Mouse (Mus musculus) forebrain, embryonic 14.5 days (tissue): ENCODE data around the gene Gm10406. TPM values are rescaled to one million over a fixed set of nuclear protein-coding genes. Genes with fewer than 3 reads are reported as not detected.
"Not testable (repeated sequence)": the region's sequence is repeated elsewhere in the genome, so short reads cannot be mapped to it uniquely, and the experiment has no call there.

ENCODE experiments used
- ATAC-seq: fragments of 200-750 bp; cut with Nextera tagmentation; 2 replicates; pipeline ENCODE4 v1.8.0; 2017; ENCODE audit warnings: mild to moderate bottlenecking, moderate library complexity
- DNase-seq: peaks from one replicate; pipeline ENCODE4 v3.0.0-alpha.2; 2015; ENCODE audit warnings: low spot score
- H3K27ac ChIP-seq: fragments of 300-500 bp; sonication (generic); 2 replicates; pipeline ENCODE4 v1.5.1; 2014; ENCODE audit warnings: low read depth, mild to moderate bottlenecking, control low read depth, low read length, moderate library complexity
- H3K27me3 ChIP-seq: fragments of 300-500 bp; sonication (generic); replicated peaks from 2 replicates; pipeline ENCODE4 v1.6.1; 2014; ENCODE audit warnings: low read length, control low read depth, mixed read lengths; ENCODE audit not compliant: control insufficient read depth, insufficient read depth
- H3K36me3 ChIP-seq: fragments of 300-500 bp; sonication (generic); 2 replicates; pipeline ENCODE4 v1.6.1; 2014; ENCODE audit warnings: low read length, control low read depth; ENCODE audit not compliant: control insufficient read depth, insufficient read depth
- H3K4me1 ChIP-seq: fragments of 300-500 bp; sonication (generic); 2 replicates; pipeline ENCODE4 v1.6.1; 2014; ENCODE audit warnings: antibody characterized with exemption, low read length, control low read depth; ENCODE audit not compliant: control insufficient read depth, insufficient read depth
- H3K4me2 ChIP-seq: fragments of 300-500 bp; sonication (generic); 2 replicates; pipeline ENCODE4 v1.6.1; 2014; ENCODE audit warnings: mild to moderate bottlenecking, control low read depth, low read length
- H3K4me3 ChIP-seq: fragments of 300-500 bp; sonication (generic); 2 replicates; pipeline ENCODE4 v1.5.1; 2014; ENCODE audit warnings: low read depth, low read length, control low read depth
- H3K9ac ChIP-seq: fragments of 300-500 bp; sonication (generic); 2 replicates; pipeline ENCODE4 v1.6.1; 2014; ENCODE audit warnings: mild to moderate bottlenecking, low read length, control low read depth, moderate library complexity
- H3K9me3 ChIP-seq: fragments of 300-500 bp; sonication (generic); replicated peaks from 2 replicates; pipeline ENCODE4 v1.6.1; 2016; ENCODE audit warnings: low read length, control low read depth, mixed read lengths; ENCODE audit not compliant: control insufficient read depth
- WGBS: fragments of 180-500 bp; shearing (Covaris S2); extraction: QIAGEN DNeasy Blood & Tissue Kit; methylation state at CpG from one replicate; pipeline ENCODE4 v1.1.7; 2014; 5-methylcytosine and 5-hydroxymethylcytosine counted together
- polyA plus RNA-seq: library from polyadenylated mRNA; unstranded; fragments of >200 nt; fragmentation: Nextera tagmentation; extraction: Ambion mirVana; gene quantifications from 2 replicates; pipeline ENCODE4 v1.2.1, GENCODE M21; 2014

The Gm10406 gene
- polyA plus RNA-seq, result 2.6 and 3.0 TPM in 2 replicates

DNA sequence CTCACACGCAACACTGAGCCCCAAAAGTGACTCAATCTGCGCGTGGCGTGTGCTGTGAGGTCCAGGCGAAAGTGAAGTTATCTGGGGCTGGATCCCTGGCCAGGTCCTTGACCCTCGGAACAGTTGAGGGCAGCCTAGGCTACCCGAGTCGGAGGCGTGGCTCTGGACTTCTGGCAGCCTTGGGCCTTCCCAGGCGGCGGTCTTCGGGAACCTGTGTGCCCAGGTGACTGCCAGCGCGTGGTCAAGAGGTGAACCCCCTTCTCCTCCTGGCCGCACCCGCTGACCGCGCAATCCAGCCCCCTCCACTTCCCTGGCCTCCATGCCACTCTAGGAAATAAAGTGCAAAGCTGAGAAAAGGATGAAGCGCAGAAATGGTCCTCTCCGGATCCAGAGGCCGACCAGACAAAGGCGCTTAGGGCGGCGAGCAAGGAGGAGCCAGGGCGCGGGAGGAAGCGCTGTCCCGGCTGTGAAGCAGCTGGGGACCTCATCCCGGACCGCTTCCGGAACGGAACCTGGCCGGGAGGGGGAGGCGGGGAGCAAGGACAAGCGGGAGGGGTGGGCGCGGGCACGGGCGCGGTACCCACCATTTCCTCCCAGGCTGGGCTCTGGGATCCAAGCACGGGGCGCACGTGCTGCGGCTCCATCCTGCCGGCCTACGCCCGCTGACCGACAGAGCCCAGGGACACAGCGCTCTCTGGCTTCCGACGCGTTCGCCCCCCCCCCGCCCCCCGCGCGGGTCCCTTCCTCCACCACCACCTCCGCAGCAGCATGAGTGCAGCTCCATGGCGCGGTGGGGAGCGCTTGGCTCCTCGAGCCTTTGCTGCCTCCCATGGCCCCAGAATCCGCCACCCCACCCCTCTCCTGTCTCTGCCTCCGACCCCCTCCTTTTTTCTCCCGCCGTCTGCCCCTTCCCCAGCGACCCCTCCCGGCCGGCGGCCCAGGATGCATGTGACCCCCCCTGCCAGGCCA lies at the start of gene Gm10406:
TSS of gene Gm10406 (minus strand) at position 669 of the 969 bp plus-strand sequence.
- H3K36me3 ChIP-seq, H3K27ac ChIP-seq, ATAC-seq, H3K27me3 ChIP-seq, H3K9me3 ChIP-seq, H3K4me1 ChIP-seq: not testable (repeated sequence)
- peak; percentile 22 for DNase-seq
- peak within 1 kb of the TSS; percentile 69 for H3K4me2 ChIP-seq
- peak within 1 kb of the TSS; percentile 39 for H3K4me3 ChIP-seq
- WGBS, result under 1% methylated on average over 37 of the region's 70 CpGs
- H3K9ac ChIP-seq, result peak within 1 kb of the TSS; percentile 66

DNA sequence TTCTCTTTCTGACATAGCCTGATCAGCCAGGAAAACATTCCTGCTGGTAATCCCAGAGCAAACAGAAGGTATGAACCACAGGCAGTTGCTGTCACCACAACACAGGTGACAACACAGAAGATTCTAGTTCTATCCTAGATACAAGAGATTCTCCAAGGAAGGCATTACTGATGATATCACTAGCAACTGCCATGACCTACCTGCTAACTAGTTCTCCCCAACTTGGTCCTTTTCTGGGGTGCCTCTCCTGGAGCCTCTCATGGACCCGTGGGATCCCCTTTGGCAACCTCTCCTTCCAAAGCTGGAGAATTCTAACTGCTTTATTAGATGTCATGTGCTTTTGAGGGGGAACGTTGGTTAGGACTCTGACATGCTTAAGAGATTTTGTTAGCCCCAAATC lies 17.6 kb upstream of the Gm10406 start, which contains the start of gene Gm3685:
TSS of gene Gm3685 (minus strand) at position 101 of the 400 bp plus-strand sequence.
- not testable (repeated sequence) for ATAC-seq, H3K27ac ChIP-seq, H3K27me3 ChIP-seq, H3K4me1 ChIP-seq, DNase-seq, H3K4me3 ChIP-seq, H3K9ac ChIP-seq, H3K36me3 ChIP-seq, H3K9me3 ChIP-seq, H3K4me2 ChIP-seq
- WGBS, result no CpG with 5 or more reads among the region's 2 CpGs

DNA sequence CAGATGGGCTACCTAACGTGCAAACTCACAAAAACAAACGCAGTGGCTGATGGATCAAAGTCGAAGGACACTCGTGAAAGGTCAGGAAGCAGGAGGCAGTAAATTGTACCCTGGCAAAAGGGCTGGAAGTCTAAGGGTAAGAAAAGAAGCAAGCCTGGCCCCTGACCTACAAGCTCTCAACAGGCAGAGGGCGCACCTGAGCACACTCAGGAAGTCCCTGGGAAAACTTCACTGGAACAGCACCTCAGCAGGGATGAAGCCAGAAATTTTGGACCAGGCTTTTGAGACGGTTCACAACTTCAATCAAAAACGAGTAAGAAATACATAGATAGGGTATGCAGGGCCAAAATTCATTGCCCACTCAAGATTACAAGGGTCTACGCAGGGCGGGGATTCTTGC lies 975 bp downstream of the Gm10406 start:
- H3K9ac ChIP-seq, H3K9me3 ChIP-seq, H3K4me3 ChIP-seq, ATAC-seq, DNase-seq, H3K36me3 ChIP-seq, H3K27ac ChIP-seq, H3K27me3 ChIP-seq, H3K4me1 ChIP-seq: not testable (repeated sequence)
- WGBS, result under 1% methylated on average over 7 of the region's 9 CpGs
- H3K4me2 ChIP-seq, result peak overlapping the region; percentile 69; the same call in 1 of the 2 replicates

DNA sequence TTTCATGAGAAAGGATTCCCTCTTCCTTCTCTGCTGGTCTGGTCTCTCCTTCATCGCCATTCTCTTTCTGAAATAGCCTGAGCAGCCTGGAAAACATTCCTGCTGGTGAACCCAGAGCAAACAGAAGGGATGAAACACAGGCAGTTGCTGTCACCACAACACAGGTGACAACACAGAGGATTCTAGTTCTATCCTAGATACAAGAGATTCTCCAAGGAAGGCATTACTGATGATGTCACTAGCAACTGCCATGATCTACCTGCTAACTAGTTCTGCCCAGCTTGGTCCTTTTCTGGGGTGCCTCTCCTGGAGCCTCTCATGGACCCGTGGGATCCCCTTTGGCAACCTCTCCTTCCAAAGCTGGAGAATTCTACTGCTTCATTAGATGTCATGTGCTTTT lies 53.5 kb downstream of the Gm10406 start, which contains the start of gene Gm6356:
TSS of gene Gm6356 (minus strand) at position 101 of the 400 bp plus-strand sequence.
- not testable (repeated sequence) for H3K27ac ChIP-seq, H3K4me3 ChIP-seq, H3K4me2 ChIP-seq, H3K36me3 ChIP-seq, H3K9ac ChIP-seq, ATAC-seq, H3K9me3 ChIP-seq, H3K27me3 ChIP-seq, H3K4me1 ChIP-seq, DNase-seq
- 46% methylated on average over 1 of the region's 2 CpGs for WGBS

Other genes starting within 250 kb of the Gm10406 start
- not detected in 2 replicates for gene Gm3642, start 187.1 kb downstream of the Gm10406 start, polyA plus RNA-seq
- gene Gm3667, start 137.5 kb downstream of the Gm10406 start, polyA plus RNA-seq, result 6.6 and 7.6 TPM in 2 replicates
- not detected in 2 replicates for gene Gm6356, start 53.6 kb downstream of the Gm10406 start, polyA plus RNA-seq
- gene Gm3685, start 17.5 kb upstream of the Gm10406 start, polyA plus RNA-seq, result not detected in 2 replicates
- gene Gm3696, start 73.2 kb upstream of the Gm10406 start, polyA plus RNA-seq, result 5.9 and 7.3 TPM in 2 replicates
- not detected in 2 replicates for gene Gm6676, start 98.0 kb upstream of the Gm10406 start, polyA plus RNA-seq
- 5.4 and 8.0 TPM in 2 replicates for gene Gm3512, start 147.1 kb upstream of the Gm10406 start, polyA plus RNA-seq
- not detected in 2 replicates for gene Gm16434, start 167.1 kb upstream of the Gm10406 start, polyA plus RNA-seq
- not detected in 2 replicates for gene Gm3727, start 237.3 kb upstream of the Gm10406 start, polyA plus RNA-seq